ENCODE assay signal across 15 mouse cellular contexts in genomic region chr2:64367188-64367587, GRCm38 (mm10).
"Had no signal": no experiment of that assay in that cellular context is flagged by ENCODE, and none has a peak within 500 bp of the region (broad histone marks: within the 10 kb centered on the region; RNA-seq: fewer than 3 reads in every experiment).

No protein-coding gene starts in this region.

- H3K4me1 ChIP-seq: liver, embryonic 13.5 days; stomach, embryonic 15.5 days had no signal

- H3K4me3 ChIP-seq: left cerebral cortex, adult 2 months; liver, embryonic 13.5 days; stomach, embryonic 15.5 days had no signal

- H3K27me3 ChIP-seq: liver, embryonic 13.5 days; stomach, embryonic 15.5 days had no signal

- DNase-seq: kidney, adult 2 months; kidney, postnatal 36 days; layer of hippocampus, postnatal 36 days; liver, embryonic 13.5 days; lung, adult 2 months; lung, postnatal 14 days; lung, postnatal 4 days; retina, postnatal 1 day; right cerebral cortex, postnatal 25 days; spleen, adult 18-20 months; thymus, postnatal 25 days had no signal

- H3K9ac ChIP-seq: liver, embryonic 13.5 days; stomach, embryonic 15.5 days had no signal

- H3K9me3 ChIP-seq: liver, embryonic 13.5 days; stomach, embryonic 15.5 days had no signal

- ATAC-seq: intestine, postnatal 0 days had no signal

- H3K27ac ChIP-seq: kidney, postnatal 0 days; left cerebral cortex, adult 2 months; liver, embryonic 13.5 days; stomach, embryonic 15.5 days had no signal

- H3K36me3 ChIP-seq: liver, embryonic 13.5 days; stomach, embryonic 15.5 days had no signal

- H3K4me2 ChIP-seq: liver, embryonic 13.5 days; stomach, embryonic 15.5 days had no signal
